Mouse (Mus musculus): ENCODE measurements around the gene Dnah2.
A peak's percentile ranks its signal among the peaks of the same experiment; 100 is the strongest.

The Dnah2 gene

GRCm38 (mm10) chr11:69527098-69528030 is 21.5 kb downstream of the Dnah2 start:
- DNase-seq = peak; percentile 27 to 46

- no peak for DNase-seq
Observed at GRCm38 (mm10) chr11:69526631-69527030, 22.3 kb downstream of the Dnah2 start.

GRCm38 (mm10) chr11:69525661-69526060 is 23.2 kb downstream of the Dnah2 start:
- no peak for DNase-seq

- no peak for DNase-seq
Observed at GRCm38 (mm10) chr11:69523651-69524050, 25.3 kb downstream of the Dnah2 start.

- DNase-seq = no peak
Observed at GRCm38 (mm10) chr11:69521526-69522149, 27.3 kb downstream of the Dnah2 start.

GRCm38 (mm10) chr11:69519976-69520375 is 28.9 kb downstream of the Dnah2 start:
- DNase-seq = peak; percentile 29 to 42

GRCm38 (mm10) chr11:69516661-69517060 is 32.2 kb downstream of the Dnah2 start:
- DNase-seq = no peak

GRCm38 (mm10) chr11:69516151-69516640 is 32.7 kb downstream of the Dnah2 start:
- no peak for DNase-seq

- peak; percentile 78 to 80 for DNase-seq
Observed at GRCm38 (mm10) chr11:69513840-69514239, 35.1 kb downstream of the Dnah2 start.

- DNase-seq = no peak
Observed at GRCm38 (mm10) chr11:69510796-69511496, 38.0 kb downstream of the Dnah2 start.

- peak; percentile 42 to 63 for DNase-seq
Observed at GRCm38 (mm10) chr11:69503863-69504280, 45.0 kb downstream of the Dnah2 start.

- no peak for DNase-seq
Observed at GRCm38 (mm10) chr11:69501555-69501954, 47.4 kb downstream of the Dnah2 start.

- DNase-seq = no peak
Observed at GRCm38 (mm10) chr11:69499140-69499539, 49.8 kb downstream of the Dnah2 start.

GRCm38 (mm10) chr11:69491711-69492110 is 57.2 kb downstream of the Dnah2 start:
- DNase-seq = no peak

GRCm38 (mm10) chr11:69490898-69491297 is 58.0 kb downstream of the Dnah2 start:
- no peak for DNase-seq

- DNase-seq = no peak
Observed at GRCm38 (mm10) chr11:69487474-69487873, 61.4 kb downstream of the Dnah2 start.

GRCm38 (mm10) chr11:69477645-69478044 is 71.3 kb downstream of the Dnah2 start:
- DNase-seq = no peak

- no peak for DNase-seq
Observed at GRCm38 (mm10) chr11:69476802-69477201, 72.1 kb downstream of the Dnah2 start.

- no peak for DNase-seq
Observed at GRCm38 (mm10) chr11:69474737-69475136, 74.2 kb downstream of the Dnah2 start.

- no peak for DNase-seq
Observed at GRCm38 (mm10) chr11:69472687-69473086, 76.2 kb downstream of the Dnah2 start.

GRCm38 (mm10) chr11:69471491-69471890 is 77.4 kb downstream of the Dnah2 start:
- DNase-seq = peak in 1 of 2 experiments; percentile 12

GRCm38 (mm10) chr11:69469301-69469700 is 79.6 kb downstream of the Dnah2 start:
- DNase-seq = no peak

- DNase-seq = no peak
Observed at GRCm38 (mm10) chr11:69463996-69464395, 84.9 kb downstream of the Dnah2 start.

All from kidney, postnatal 4 days (tissue).